Mouse (Mus musculus) gastrocnemius, adult 2 months (tissue): ENCODE measurements around the gene Bfsp1. TPM values are rescaled to one million over a fixed set of nuclear protein-coding genes. Genes with fewer than 3 reads are reported as not detected.

ENCODE experiments used
- DNase-seq: peaks from one replicate; pipeline ENCODE4 v3.0.0; 2022
- H3K27ac ChIP-seq: fragments of 200-600 bp; 2 replicates; pipeline ENCODE4 v1.8.1; 2022; ENCODE audit warnings: mild to moderate bottlenecking
- H3K4me3 ChIP-seq: fragments of 200-600 bp; 2 replicates; pipeline ENCODE4 v1.8.1; 2022; ENCODE audit warnings: mild to moderate bottlenecking, moderate library complexity
- CTCF ChIP-seq: fragments of 200-600 bp; IDR thresholded peaks from 2 replicates; pipeline ENCODE4 v1.8.1; 2022; ENCODE audit warnings: antibody characterized with exemption, mild to moderate bottlenecking, moderate library complexity
- intact Hi-C: fragments of 180-260 bp; cut with DNase I; formaldehyde crosslinking; loops from one replicate; pipeline ENCODE4 v1.15.1; 2025
- total RNA-seq, 2 experiments: library from RNA; stranded (reverse); gene quantifications; 2 replicates each; pipeline ENCODE4 v1.2.3; 2021

Bfsp1 gene
- total RNA-seq, 2 experiments from 2014 or later: 0.20 to 0.31 TPM

DNA sequence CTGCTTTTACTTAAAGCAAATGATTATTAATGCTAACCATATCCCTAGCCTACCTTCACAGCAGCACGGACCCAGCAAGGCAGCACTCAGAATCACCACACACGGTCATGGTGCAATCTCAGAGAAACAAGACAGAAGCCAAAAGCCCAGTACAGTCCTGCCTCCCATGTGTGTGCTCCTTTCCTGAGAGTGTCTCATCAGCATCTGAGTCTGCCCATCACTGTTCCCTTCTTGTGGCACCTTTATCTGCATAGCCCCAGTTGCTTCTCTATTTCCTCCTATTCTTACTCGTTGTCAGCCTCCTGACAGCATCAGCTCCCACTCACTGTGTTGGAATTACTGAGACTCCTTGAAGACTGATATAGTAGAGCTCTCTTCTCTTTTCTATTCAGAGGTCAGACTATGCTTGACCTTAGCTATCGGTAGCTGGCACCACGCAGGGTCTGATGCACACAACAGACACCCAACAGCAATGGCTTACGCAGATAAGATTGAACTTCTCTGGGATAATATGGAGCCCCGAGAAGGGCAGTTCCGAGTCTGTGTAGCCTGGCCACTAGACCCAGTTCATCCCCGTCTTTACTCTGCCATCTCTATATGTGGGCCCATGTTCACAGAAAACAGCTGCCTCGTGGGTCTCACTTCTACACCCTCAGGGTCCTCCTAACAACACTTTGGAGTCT, 19.8 kb upstream of the Bfsp1 start:
- intact Hi-C loops: no loop called here
- DNase-seq: no peak
- Histone ChIP-seq H3K27ac (no peak overlapping the region), H3K4me3 (no peak overlapping the region)
- TF ChIP-seq CTCF: no peak

GRCm38 (mm10) chr2:143882002-143882401, 19.0 kb upstream of the Bfsp1 start:
- DNase-seq: no peak
- TF ChIP-seq CTCF: no peak
- H3K27ac ChIP-seq: no peak overlapping the region
- intact Hi-C loops: no loop called here
- H3K4me3 ChIP-seq: no peak overlapping the region

GRCm38 (mm10) chr2:143879311-143879710, 16.3 kb upstream of the Bfsp1 start:
- intact Hi-C loops: no loop called here
- H3K27ac ChIP-seq: no peak overlapping the region
- no peak for TF ChIP-seq CTCF
- DNase-seq: no peak
- no peak overlapping the region for H3K4me3 ChIP-seq

DNA sequence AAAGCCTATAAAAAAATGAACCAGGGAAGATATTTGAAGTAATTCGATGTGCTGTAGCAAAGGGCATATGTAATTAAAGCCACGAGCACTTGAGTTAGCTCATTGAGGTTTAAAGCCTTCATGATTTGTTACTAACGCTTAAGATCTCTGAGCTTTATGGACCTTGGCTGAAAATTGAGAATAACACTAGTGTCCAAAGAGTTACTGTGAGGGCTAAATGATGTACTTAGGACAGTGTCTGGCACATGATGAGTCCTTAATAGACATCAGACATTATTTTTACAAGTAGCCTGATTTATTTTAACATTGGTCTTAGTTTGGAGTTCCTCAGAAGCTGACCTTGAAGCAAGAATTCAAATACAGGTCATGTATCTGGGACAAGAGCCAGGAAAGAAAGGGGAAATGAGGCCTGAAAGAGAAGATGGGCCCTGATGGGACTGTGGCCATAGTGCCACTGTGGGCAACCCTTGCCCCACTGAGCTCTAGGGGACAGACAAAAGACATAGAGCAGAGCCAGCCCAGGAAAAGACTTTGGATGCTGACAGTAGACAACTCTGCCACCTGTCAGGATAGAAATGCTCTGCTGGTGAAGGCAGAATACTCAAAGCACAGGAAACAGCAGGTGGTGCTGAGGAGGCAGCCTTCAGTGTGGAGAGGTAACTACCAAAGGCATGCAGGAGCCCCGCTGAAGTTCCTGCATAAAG, 14.1 kb upstream of the Bfsp1 start:
- peak overlapping the region; percentile 54; the same call in 1 of the 2 replicates for H3K27ac ChIP-seq
- DNase-seq: no peak
- intact Hi-C loops: no loop called here
- no peak overlapping the region for H3K4me3 ChIP-seq
- no peak; the same call in 1 of the 2 replicates for TF ChIP-seq CTCF

DNA sequence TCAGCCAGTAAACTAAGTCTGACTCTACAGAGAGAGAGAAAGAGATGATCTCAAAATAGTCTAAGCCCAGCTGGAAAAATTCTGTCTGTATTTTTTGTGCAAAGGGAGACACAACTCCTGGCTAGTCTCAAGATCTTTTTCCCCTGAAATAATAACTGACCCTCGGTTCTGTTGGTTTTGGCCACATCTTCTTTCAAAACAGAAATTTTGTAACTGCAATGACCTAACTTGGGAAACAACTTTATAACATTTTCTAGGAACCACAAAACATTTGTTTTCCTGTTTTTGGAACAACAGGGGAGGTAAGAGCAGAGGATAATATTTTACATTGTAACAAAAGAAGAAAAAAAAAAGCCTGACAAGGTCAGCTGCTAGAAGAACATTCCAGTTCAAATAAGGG, 13.1 kb upstream of the Bfsp1 start:
- Histone ChIP-seq H3K27ac (peak overlapping the region; percentile 54), H3K4me3 (no peak overlapping the region)
- no peak for TF ChIP-seq CTCF
- no peak for DNase-seq
- intact Hi-C loops: no loop called here

DNA sequence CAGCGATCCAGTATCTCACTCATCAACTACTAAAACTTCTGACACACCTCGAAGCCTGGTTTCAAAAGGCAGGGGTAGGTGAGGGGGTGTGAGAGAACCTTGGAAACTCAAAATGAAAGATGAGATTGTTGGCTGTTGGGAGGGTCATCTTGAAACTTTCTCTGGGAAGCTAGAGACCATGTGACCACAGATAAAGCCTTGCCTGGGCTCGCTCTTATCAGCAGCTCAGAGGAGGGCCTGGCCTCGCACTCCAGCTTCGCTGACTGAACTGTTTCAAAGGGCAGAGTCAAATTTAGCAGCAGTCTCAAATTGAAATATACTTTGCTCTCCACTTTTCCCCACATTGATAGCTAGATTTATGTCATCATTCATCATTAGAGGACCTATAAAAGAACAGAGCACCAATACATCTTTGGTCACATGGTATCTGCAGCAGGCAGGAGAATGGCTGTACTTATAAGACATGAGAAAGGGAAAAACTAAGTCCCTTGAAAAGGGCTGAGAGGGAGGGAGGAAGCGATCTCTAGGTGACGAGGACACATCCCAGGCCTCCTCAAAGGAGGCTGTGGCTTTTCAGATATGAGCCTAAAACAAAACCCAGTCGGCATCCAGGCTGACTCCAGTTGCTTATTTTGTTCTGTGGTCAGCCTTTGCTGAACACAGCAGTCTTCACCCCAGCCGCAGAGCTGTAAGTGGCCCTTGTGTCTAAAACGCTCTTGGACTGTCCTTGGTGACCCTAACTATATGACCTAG, 8.1 kb upstream of the Bfsp1 start:
- intact Hi-C loops: no loop called here
- Histone ChIP-seq H3K27ac (peak overlapping the region; percentile 24; the same call in 1 of the 2 replicates), H3K4me3 (no peak overlapping the region)
- DNase-seq: no peak
- no peak for TF ChIP-seq CTCF

DNA sequence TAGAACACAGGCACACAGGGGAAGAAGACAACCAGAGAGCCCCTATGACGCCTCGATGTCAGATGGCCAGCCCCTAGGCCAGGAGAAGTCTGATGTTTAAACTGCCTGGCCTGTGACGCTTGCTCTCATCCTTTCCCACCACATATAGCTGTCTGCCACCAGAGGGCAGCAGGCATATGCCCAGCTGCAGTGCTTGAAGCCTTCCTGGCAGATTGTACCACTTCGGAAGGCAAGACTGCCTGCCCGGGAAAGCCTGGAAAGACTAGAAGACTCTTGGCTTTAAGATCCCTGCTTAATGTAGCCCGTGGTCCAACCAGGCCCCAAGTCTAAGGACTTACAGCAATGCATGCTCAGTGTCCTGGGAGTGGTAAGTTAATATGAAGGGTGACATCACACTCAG, 4.4 kb upstream of the Bfsp1 start:
- peak; percentile 84 for DNase-seq
- no peak for TF ChIP-seq CTCF
- Histone ChIP-seq H3K27ac (peak overlapping the region; percentile 46), H3K4me3 (peak overlapping the region; percentile 51)
- intact Hi-C loops: loop anchor here (1.0 to 5.0 kb wide), 4 partner anchors 45 to 420 kb away; no protein-coding TSS in a partner anchor

- intact Hi-C loops: no loop called here
- no peak for DNase-seq
- H3K4me3 ChIP-seq: no peak overlapping the region
- no peak overlapping the region for H3K27ac ChIP-seq
- no peak for TF ChIP-seq CTCF
Observed at GRCm38 (mm10) chr2:143864600-143864999, 1.6 kb upstream of the Bfsp1 start.

GRCm38 (mm10) chr2:143859166-143859565, 3.8 kb downstream of the Bfsp1 start:
- DNase-seq: no peak
- no peak overlapping the region for H3K27ac ChIP-seq
- no peak overlapping the region for H3K4me3 ChIP-seq
- intact Hi-C loops: no loop called here
- no peak for TF ChIP-seq CTCF

DNA sequence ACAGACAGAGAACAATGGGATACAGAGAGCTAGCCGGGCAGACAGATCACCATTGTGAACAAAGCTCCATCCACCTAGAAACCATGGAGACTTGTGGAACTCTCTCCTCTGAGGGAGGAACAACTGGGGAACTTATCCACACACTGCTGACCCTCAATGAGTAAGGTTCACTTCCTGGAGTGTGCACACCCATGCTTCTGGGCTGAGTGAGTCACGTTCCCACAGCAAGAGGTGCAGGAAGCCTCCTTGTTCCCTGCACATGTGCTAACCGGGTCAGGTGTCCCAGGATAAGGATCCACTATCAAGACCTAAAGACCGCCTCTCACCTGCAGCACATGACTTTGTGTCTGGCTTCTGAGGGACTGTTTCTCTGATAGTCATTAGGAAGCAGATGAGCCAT, 9.5 kb downstream of the Bfsp1 start:
- Histone ChIP-seq H3K4me3 (no peak overlapping the region), H3K27ac (no peak overlapping the region)
- no peak for DNase-seq
- TF ChIP-seq CTCF: no peak
- intact Hi-C loops: no loop called here

DNA sequence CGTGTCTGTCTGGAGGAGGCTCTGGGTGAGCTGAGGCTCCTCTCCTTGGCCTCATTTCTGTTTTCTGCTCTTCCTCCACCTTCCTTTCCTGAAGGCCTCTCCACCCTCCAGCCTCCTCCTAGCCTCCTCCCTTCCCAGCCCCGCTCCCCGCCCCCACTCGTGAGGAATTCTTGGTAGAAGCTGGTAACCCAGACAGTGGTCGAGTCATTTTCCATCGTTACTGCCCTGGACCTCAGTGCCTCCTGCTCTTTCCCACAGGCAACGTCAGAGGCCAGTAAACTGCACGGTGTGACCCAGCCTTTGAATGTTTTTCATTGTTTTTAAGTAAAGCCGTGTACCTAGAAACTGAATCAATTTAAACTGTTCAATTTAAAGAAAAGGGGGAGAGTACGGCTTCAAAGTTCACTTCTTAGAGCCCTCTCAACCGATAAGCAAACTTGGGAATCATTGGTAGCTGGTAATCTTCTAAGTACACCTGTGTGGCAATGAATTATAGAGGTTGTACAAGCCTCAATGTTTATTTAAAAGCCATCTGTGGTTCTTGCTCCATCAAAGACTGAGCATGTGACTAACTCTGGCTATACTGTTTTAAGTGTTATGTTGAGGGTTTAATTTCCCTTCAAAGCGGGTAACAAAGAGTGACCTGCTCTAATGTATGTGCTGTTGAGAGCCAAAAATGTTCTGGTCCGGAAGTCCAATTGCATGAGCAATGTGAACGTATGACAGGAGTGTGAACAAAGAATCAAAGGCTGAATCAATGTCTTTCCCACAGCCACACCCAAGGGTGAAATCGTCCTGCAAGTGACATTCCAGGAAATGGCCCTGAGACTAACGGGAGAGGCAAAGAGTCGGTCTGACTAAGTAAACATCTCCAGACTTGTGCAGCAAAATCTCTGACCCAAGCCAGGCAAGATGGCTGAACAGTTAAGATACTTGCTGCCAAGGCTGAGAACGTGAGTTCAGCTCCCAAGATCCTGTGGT, 10.4 kb downstream of the Bfsp1 start:
- DNase-seq: no peak
- no peak for TF ChIP-seq CTCF
- no peak overlapping the region; the same call in 1 of the 2 replicates for H3K27ac ChIP-seq
- intact Hi-C loops: no loop called here
- no peak overlapping the region for H3K4me3 ChIP-seq
